Mouse (Mus musculus): ENCODE results near the gene Ccdc69.

GRCm38 (mm10) chr11:55079180-55079579 lies 1.2 kb upstream of the Ccdc69 start:
- TF ChIP-seq CTCF (IDR thresholded peaks at IDR 0.05; ENCODE audit: borderline replicate concordance, insufficient read depth, low read length) (no peak), POLR2A (IDR thresholded peaks at IDR 0.05; ENCODE audit: low read depth, low read length) (no peak)

All from embryonic fibroblast, embryonic 13.5 days (primary cell).